In genomic region chr12:85287809-85288485, GRCm38 (mm10) we compare ENCODE assay signal across 8 mouse cellular contexts. TPM values are rescaled to one million over a fixed set of nuclear protein-coding genes. Genes with fewer than 3 reads are reported as not detected.
DNase-seq lines count a peak whose midpoint lies in the region; ATAC-seq and TF ChIP-seq lines count a peak whose summit lies in the region.

TSS of gene Acyp1 (minus strand) at chr12:85288438.

- H3K4me1 ChIP-seq in intestine, embryonic 16.5 days (ENCODE audit: control insufficient read depth, insufficient read depth, low read length), result peaks cover 12% of the 10 kb centered on the region
- H3K4me1 ChIP-seq in liver, embryonic 14.5 days (replicated peaks; ENCODE audit: control insufficient read depth in 2 of 2, insufficient read depth in 2 of 2, low read length in 1 of 2), result no peaks in the 10 kb centered on the region; a peak in 1 of 4 replicates
- H3K4me1 ChIP-seq in neural tube, embryonic 14.5 days (ENCODE audit: control insufficient read depth, insufficient read depth, low read length), result 0 out of 2 replicates have a peak, but pooled peaks cover 5% of the 10 kb centered on the region

- H3K36me3 ChIP-seq in intestine, embryonic 16.5 days (ENCODE audit: control insufficient read depth, insufficient read depth, low read length), result no peaks in the 10 kb centered on the region
- H3K36me3 ChIP-seq in liver, embryonic 14.5 days (replicated peaks; ENCODE audit: control insufficient read depth, insufficient read depth, low read depth), result no peaks in the 10 kb centered on the region
- no peaks in the 10 kb centered on the region for H3K36me3 ChIP-seq in neural tube, embryonic 14.5 days (ENCODE audit: control insufficient read depth, insufficient read depth, low read length)

- H3K4me2 ChIP-seq in intestine, embryonic 16.5 days (ENCODE audit: low read depth, low read length), result peak within 1 kb of the TSS; percentile 82
- H3K4me2 ChIP-seq in liver, embryonic 14.5 days (ENCODE audit: low read depth), result peak within 1 kb of the TSS; percentile 77
- H3K4me2 ChIP-seq in neural tube, embryonic 14.5 days (ENCODE audit: low read depth, low read length), result peak within 1 kb of the TSS; percentile 73

- peak within 1 kb of the TSS; percentile 58 for H3K4me3 ChIP-seq in left cerebral cortex, adult 2 months
- peak within 1 kb of the TSS; percentile 52 for H3K4me3 ChIP-seq in intestine, embryonic 16.5 days (ENCODE audit: low read length)
- H3K4me3 ChIP-seq in liver, embryonic 14.5 days (ENCODE audit: insufficient read depth in 1 of 2, low read depth in 2 of 2, low read length in 2 of 2), result peak within 1 kb of the TSS; percentile 53 to 56
- H3K4me3 ChIP-seq in neural tube, embryonic 14.5 days (ENCODE audit: low read depth, low read length), result peak within 1 kb of the TSS; percentile 37

- peak within 1 kb of the TSS; percentile 67 for H3K9ac ChIP-seq in intestine, embryonic 16.5 days (ENCODE audit: low read depth, low read length)
- peak within 1 kb of the TSS; percentile 57; the same call in 1 of the 2 replicates for H3K9ac ChIP-seq in liver, embryonic 14.5 days (replicated peaks)
- peak within 1 kb of the TSS; percentile 53 for H3K9ac ChIP-seq in neural tube, embryonic 14.5 days (replicated peaks; ENCODE audit: low read depth, low read length)

- peak within 1 kb of the TSS; percentile 51 for H3K27ac ChIP-seq in left cerebral cortex, adult 2 months
- H3K27ac ChIP-seq in intestine, embryonic 16.5 days (ENCODE audit: low read length), result peak within 1 kb of the TSS; percentile 80
- no peak within 1 kb of the TSS for H3K27ac ChIP-seq in liver, embryonic 14.5 days
- no peak within 1 kb of the TSS for H3K27ac ChIP-seq in neural tube, embryonic 14.5 days (ENCODE audit: low read depth, low read length)

- 10% methylated on average over 21 of the region's 21 CpGs for WGBS in intestine, embryonic 16.5 days
- 11% methylated on average over 21 of the region's 21 CpGs for WGBS in liver, embryonic 14.5 days (ENCODE audit: insufficient replicate concordance)
- 9% methylated on average over 21 of the region's 21 CpGs for WGBS in neural tube, embryonic 14.5 days

- no peaks in the 10 kb centered on the region for H3K9me3 ChIP-seq in intestine, embryonic 16.5 days (ENCODE audit: control insufficient read depth, low read length)
- H3K9me3 ChIP-seq in liver, embryonic 14.5 days (ENCODE audit: control insufficient read depth, low read length), result no peaks in the 10 kb centered on the region
- H3K9me3 ChIP-seq in neural tube, embryonic 14.5 days (ENCODE audit: control insufficient read depth, low read length), result no peaks in the 10 kb centered on the region

- no peaks in the 10 kb centered on the region for H3K27me3 ChIP-seq in intestine, embryonic 16.5 days (replicated peaks; ENCODE audit: control insufficient read depth, insufficient read depth, low read length)
- H3K27me3 ChIP-seq in liver, embryonic 14.5 days (ENCODE audit: control insufficient read depth, insufficient read depth, low read length), result peaks cover 13% of the 10 kb centered on the region
- no peaks in the 10 kb centered on the region for H3K27me3 ChIP-seq in neural tube, embryonic 14.5 days (ENCODE audit: control insufficient read depth, insufficient read depth, low read length)

- ATAC-seq in common myeloid progenitor, adult 5-6 weeks (replicated peaks; ENCODE audit: low read depth, poor library complexity, severe bottlenecking), result peak; percentile 22; the same call in 1 of the 2 replicates
- peak; percentile 74 for ATAC-seq in intestine, embryonic 16.5 days
- peak; percentile 64 for ATAC-seq in liver, embryonic 14.5 days (ENCODE audit: insufficient read depth)
- peak; percentile 67; the same call in 1 of the 2 replicates for ATAC-seq in neural tube, embryonic 14.5 days (ENCODE audit: low read depth)

- TF ChIP-seq CTCF in left cerebral cortex, adult 2 months (IDR thresholded peaks at IDR 0.05), result no peak
- TF ChIP-seq CTCF in liver, embryonic 14.5 days (IDR thresholded peaks at IDR 0.05; ENCODE audit: low read depth), result no peak

- TF ChIP-seq EP300 in liver, embryonic 14.5 days (IDR thresholded peaks at IDR 0.05; ENCODE audit: low read depth), result no peak

- intact Hi-C loops in left cerebral cortex, adult 2 months (cut with DNase I), result loop anchor here (1.0 kb wide), 1 partner anchor 8 kb away; no protein-coding TSS in a partner anchor

- no peak for DNase-seq in left cerebral cortex, adult 2 months (ENCODE audit: extremely low spot score in 1 of 2, low spot score in 2 of 2)
- no peak for DNase-seq in left cerebral cortex, adult 11 months (ENCODE audit: low spot score)
- peak; percentile 97 for DNase-seq in heart, adult 11 months
- DNase-seq in liver, embryonic 14.5 days (ENCODE audit: low read depth in 3 of 3, low spot score in 3 of 3), result peak in 2 of 3 experiments; percentile 24 to 38
- no peak for DNase-seq in yolk sac, embryonic 10.5 days (ENCODE audit: low spot score)

RNA-seq across cellular contexts. Expression of gene Acyp1, which starts in this region (rescaled TPM):
- 10 to 100 TPM; 32.9 to 37.4 TPM for total RNA-seq in left cerebral cortex, adult 2 months (2021)
- total RNA-seq in common myeloid progenitor, adult 5-6 weeks (2017), result 46.1 and 81.3 TPM in 2 replicates
- polyA plus RNA-seq in intestine, embryonic 16.5 days (2015; fragmentation: Nextera tagmentation; extraction: Ambion mirVana), result 50.2 and 52.3 TPM in 2 replicates
- polyA plus RNA-seq in liver, embryonic 14.5 days (2012; rRNA removed), result 24.2 and 27.1 TPM in 2 replicates
- polyA plus RNA-seq in liver, embryonic 14.5 days (2014; fragmentation: Nextera tagmentation; extraction: Ambion mirVana), result 65.3 and 68.5 TPM in 2 replicates
- 55.7 and 61.2 TPM in 2 replicates for polyA plus RNA-seq in neural tube, embryonic 14.5 days (2014; fragmentation: Nextera tagmentation; extraction: Ambion mirVana)

Comparison
In these comparisons a context has a peak if more than half of its experiments do, and no peak if none do; other contexts are left out.
1. DNase-seq: peak in heart, adult 11 months (single experiment) and liver, embryonic 14.5 days (2 of 3); none in left cerebral cortex, adult 2 months (0 of 2), left cerebral cortex, adult 11 months (single experiment) and yolk sac, embryonic 10.5 days (single experiment).
2. H3K27ac ChIP-seq: peak in left cerebral cortex, adult 2 months (single experiment) and intestine, embryonic 16.5 days (single experiment); none in liver, embryonic 14.5 days (single experiment) and neural tube, embryonic 14.5 days (single experiment).
3. ATAC-seq: peak in every context shown above with its lines; median percentile 74 in intestine, embryonic 16.5 days; 67 in neural tube, embryonic 14.5 days; 64 in liver, embryonic 14.5 days; 22 in common myeloid progenitor, adult 5-6 weeks.
4. Peak in every context shown above with its lines, with median percentiles within 50 percentile points of each other: H3K4me3 ChIP-seq, H3K4me2 ChIP-seq and H3K9ac ChIP-seq.